Mouse (Mus musculus): Measurements from ENCODE around the gene Usp39.

GRCm38 (mm10) chr6:72346261-72346660 lies 1.3 kb upstream of the Usp39 start:
- no peak for TF ChIP-seq E2F4 (IDR thresholded peaks at IDR 0.05; ENCODE audit: insufficient read depth)
- no peak for TF ChIP-seq POLR2A (IDR thresholded peaks at IDR 0.05; ENCODE audit: insufficient read length, low read depth)
- no peak for TF ChIP-seq MAX (IDR thresholded peaks at IDR 0.05; ENCODE audit: low read depth)
- no peak for TF ChIP-seq TCF3 (IDR thresholded peaks at IDR 0.05; ENCODE audit: insufficient read length, low read depth)
- no peak for TF ChIP-seq MYOD1 (IDR thresholded peaks at IDR 0.05; ENCODE audit: control insufficient read depth in 1 of 3, insufficient read length in 2 of 3, low read depth in 2 of 3)
- no peak for TF ChIP-seq MYOG (IDR thresholded peaks at IDR 0.05; ENCODE audit: control insufficient read depth in 1 of 3, insufficient read depth in 1 of 3, insufficient read length in 2 of 3, low read depth in 2 of 3)
